In the genomic region with DNA sequence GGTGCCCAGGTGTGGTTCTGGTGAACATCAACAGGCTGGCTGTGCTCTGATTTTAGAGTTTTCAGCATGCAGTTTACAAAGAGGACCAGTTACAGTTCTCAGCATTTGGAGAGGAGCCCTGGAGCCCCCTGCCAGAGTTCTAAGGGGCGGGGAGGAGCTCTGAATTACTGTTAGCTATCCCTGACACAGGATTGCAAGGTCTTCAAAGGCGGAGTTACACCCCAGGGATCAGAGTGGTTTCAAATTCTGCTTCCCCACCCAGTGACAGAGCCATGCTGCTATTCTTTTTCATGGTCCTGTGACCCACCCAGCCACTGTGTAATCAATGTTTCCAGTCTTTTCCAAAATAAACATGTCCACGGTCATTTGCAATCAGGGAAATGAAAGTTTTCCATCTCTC, we compare ENCODE assay signal across 9 mouse cellular contexts.
DNase-seq lines count a peak whose midpoint lies in the region; ATAC-seq and TF ChIP-seq lines count a peak whose summit lies in the region.
"Had no signal": no experiment of that assay in that cellular context is flagged by ENCODE, and none has a peak within 500 bp of the region (broad histone marks: within the 10 kb centered on the region; RNA-seq: fewer than 3 reads in every experiment).

No protein-coding gene starts in this region.

- H3K27me3 ChIP-seq in hindbrain, embryonic 10.5 days (ENCODE audit: insufficient read depth, poor library complexity, severe bottlenecking) = no peaks in the 10 kb centered on the region
- H3K27me3 ChIP-seq in hindbrain, embryonic 13.5 days = no peaks in the 10 kb centered on the region
- no peaks in the 10 kb centered on the region for H3K27me3 ChIP-seq in limb, embryonic 14.5 days (ENCODE audit: control insufficient read depth, insufficient read depth, low read length)
- no peaks in the 10 kb centered on the region for H3K27me3 ChIP-seq in forebrain, embryonic 10.5 days (ENCODE audit: poor library complexity, severe bottlenecking)

- peaks cover 21% of the 10 kb centered on the region for H3K4me1 ChIP-seq in hindbrain, embryonic 10.5 days (replicated peaks)
- H3K4me1 ChIP-seq in hindbrain, embryonic 13.5 days (replicated peaks) = peaks cover 33% of the 10 kb centered on the region
- 0 out of 4 replicates have a peak, but pooled peaks cover 0 to 3% of the 10 kb centered on the region in 2 experiments for H3K4me1 ChIP-seq in ES-E14 (ENCODE audit: control insufficient read depth in 2 of 2, insufficient read depth in 2 of 2, low read length in 2 of 2, poor library complexity in 1 of 2)
- peaks cover 8% of the 10 kb centered on the region; the same call in 1 of the 2 replicates for H3K4me1 ChIP-seq in limb, embryonic 14.5 days (ENCODE audit: control insufficient read depth, insufficient read depth, low read length)
- H3K4me1 ChIP-seq in forebrain, embryonic 10.5 days = peaks cover 23% of the 10 kb centered on the region

- no peak overlapping the region for H3K4me2 ChIP-seq in hindbrain, embryonic 13.5 days
- no peak overlapping the region for H3K4me2 ChIP-seq in limb, embryonic 14.5 days (replicated peaks; ENCODE audit: low read depth, low read length, severe bottlenecking)

- TF ChIP-seq POLR2A in limb, embryonic 14.5 days (IDR thresholded peaks at IDR 0.05; ENCODE audit: borderline replicate concordance, extremely low read depth, insufficient read depth, insufficient read length) = no peak

- peak; percentile 9 for DNase-seq in hindbrain, embryonic 10.5 days (ENCODE audit: low spot score)
- DNase-seq in ES-E14 (ENCODE audit: low read depth, low spot score) (peak; percentile 37), MN1 (ENCODE audit: low spot score) (no peak)
- peak; percentile 34 for DNase-seq in embryo, embryonic 11 days
- DNase-seq in limb, embryonic 14.5 days (ENCODE audit: low spot score) = peak; percentile 51
- DNase-seq in T-cell, adult 2 months (ENCODE audit: low spot score) = no peak
- no peak for DNase-seq in forebrain, embryonic 10.5 days (ENCODE audit: extremely low spot score, low spot score)
- DNase-seq: cerebellum, postnatal 25 days had no signal

- no peak for ATAC-seq in hindbrain, embryonic 13.5 days (ENCODE audit: low FRiP score)
- no peak for ATAC-seq in limb, embryonic 14.5 days (ENCODE audit: low FRiP score, low read depth)

- H3K9ac ChIP-seq in hindbrain, embryonic 13.5 days = no peak overlapping the region
- H3K9ac ChIP-seq in ES-E14 (ENCODE audit: insufficient read depth, low read depth, low read length, poor library complexity, severe bottlenecking) = no peak overlapping the region
- H3K9ac ChIP-seq in limb, embryonic 14.5 days (ENCODE audit: low read depth, low read length, severe bottlenecking) = no peak overlapping the region

- no peaks in the 10 kb centered on the region for H3K36me3 ChIP-seq in hindbrain, embryonic 10.5 days
- no peaks in the 10 kb centered on the region for H3K36me3 ChIP-seq in hindbrain, embryonic 13.5 days
- no peaks in the 10 kb centered on the region for H3K36me3 ChIP-seq in ES-E14 (ENCODE audit: control insufficient read depth, insufficient read depth, low read length, poor library complexity, severe bottlenecking)
- no peaks in the 10 kb centered on the region for H3K36me3 ChIP-seq in limb, embryonic 14.5 days (ENCODE audit: control insufficient read depth, insufficient read depth, low read length)
- H3K36me3 ChIP-seq in forebrain, embryonic 10.5 days (replicated peaks) = no peaks in the 10 kb centered on the region

- in situ Hi-C loops in ES-E14 (cut with MboI; ENCODE audit: low sequenced_read_pairs in 2 of 2, unreplicated experiment in 2 of 2) = no loop called here

- 21% methylated on average over 3 of the region's 3 CpGs for WGBS in hindbrain, embryonic 10.5 days
- WGBS in hindbrain, embryonic 13.5 days = 21% methylated on average over 3 of the region's 3 CpGs
- WGBS in limb, embryonic 14.5 days = 14% methylated on average over 3 of the region's 3 CpGs
- WGBS in forebrain, embryonic 10.5 days = 27% methylated on average over 3 of the region's 3 CpGs

- H3K9me3 ChIP-seq in hindbrain, embryonic 10.5 days = peaks cover 6% of the 10 kb centered on the region; the same call in 1 of the 2 replicates
- no peaks in the 10 kb centered on the region for H3K9me3 ChIP-seq in hindbrain, embryonic 13.5 days
- H3K9me3 ChIP-seq in ES-E14 (ENCODE audit: control insufficient read depth, insufficient read depth, low read depth, low read length) = no peaks in the 10 kb centered on the region
- no peaks in the 10 kb centered on the region for H3K9me3 ChIP-seq in limb, embryonic 14.5 days (ENCODE audit: control insufficient read depth, low read length)
- H3K9me3 ChIP-seq in forebrain, embryonic 10.5 days = peaks cover 4% of the 10 kb centered on the region; the same call in 1 of the 2 replicates

- H3K27ac ChIP-seq in hindbrain, embryonic 10.5 days = no peak overlapping the region
- no peak overlapping the region for H3K27ac ChIP-seq in hindbrain, embryonic 13.5 days
- no peak overlapping the region for H3K27ac ChIP-seq in ES-E14 (ENCODE audit: insufficient read depth, low read depth, low read length, poor library complexity, severe bottlenecking)
- H3K27ac ChIP-seq in limb, embryonic 14.5 days (replicated peaks; ENCODE audit: low read depth, low read length) = no peak overlapping the region
- H3K27ac ChIP-seq in forebrain, embryonic 10.5 days = no peak overlapping the region

- H3K4me3 ChIP-seq in hindbrain, embryonic 10.5 days = no peak overlapping the region
- no peak overlapping the region for H3K4me3 ChIP-seq in hindbrain, embryonic 13.5 days
- H3K4me3 ChIP-seq in ES-E14 (ENCODE audit: insufficient read depth in 1 of 2, low read depth in 1 of 2, low read length in 2 of 2, poor library complexity in 1 of 2, severe bottlenecking in 1 of 2) = no peak overlapping the region
- H3K4me3 ChIP-seq in limb, embryonic 14.5 days (replicated peaks; ENCODE audit: low read length) = no peak overlapping the region
- no peak overlapping the region for H3K4me3 ChIP-seq in forebrain, embryonic 10.5 days

TF ChIP-seq in ES-E14, 5 proteins besides CTCF, POLR2A, EP300 and RAD21:
- no peak for TF ChIP-seq CHD2 (IDR thresholded peaks at IDR 0.05; ENCODE audit: low read depth, low read length)
- TF ChIP-seq HCFC1 (IDR thresholded peaks at IDR 0.05; ENCODE audit: borderline replicate concordance, insufficient read depth, low read length) = no peak
- no peak for TF ChIP-seq ZC3H11A (IDR thresholded peaks at IDR 0.05; ENCODE audit: borderline replicate concordance, low read depth, low read length)
- no peak for TF ChIP-seq ZNF384 (IDR thresholded peaks at IDR 0.05; ENCODE audit: low read depth, low read length)
- no peak for TF ChIP-seq MAFK (IDR thresholded peaks at IDR 0.05; ENCODE audit: insufficient read depth, low read depth, low read length)

Comparison
In these comparisons a context has a peak if more than half of its experiments do, and no peak if none do; other contexts are left out.
1. DNase-seq: peak in hindbrain, embryonic 10.5 days (single experiment), ES-E14 (single experiment), embryo, embryonic 11 days (single experiment) and limb, embryonic 14.5 days (single experiment); none in T-cell, adult 2 months (single experiment), forebrain, embryonic 10.5 days (single experiment) and MN1 (single experiment).